Mouse (Mus musculus) gastrocnemius, postnatal 4 days (tissue): ENCODE measurements around the gene Sec22b. TPM values are rescaled to one million over a fixed set of nuclear protein-coding genes. Genes with fewer than 3 reads are reported as not detected.

Source experiments
- DNase-seq, 2 experiments: peaks; one replicate each; pipeline ENCODE4 v3.0.0; 2021 to 2022; ENCODE audit warnings: low spot score in 2 of 2, mixed read lengths in 2 of 2
- total RNA-seq, 2 experiments: library from RNA; stranded (reverse); gene quantifications; 2 replicates each; pipeline ENCODE4 v1.2.3; 2021

Gene Sec22b
- total RNA-seq, 2 experiments from 2014 or later: 54.6 to 65.0 TPM

GRCm38 (mm10) chr3:97972707-97973106 is 71.7 kb downstream of the Sec22b start:
- DNase-seq: no peak

Other genes with a start within 250 kb of the Sec22b start
- gene Prkab2, start 243.0 kb upstream of the Sec22b start, total RNA-seq: 10 to 100 TPM; 32.1 to 32.2 TPM
- gene Gm17651, start 226.5 kb upstream of the Sec22b start, total RNA-seq: not detected
- gene Pde4dip, start 12.5 kb upstream of the Sec22b start, total RNA-seq: 1,000 to 10,000 TPM; 1,016 to 1,021 TPM
- gene Notch2, start 112.3 kb downstream of the Sec22b start, total RNA-seq: 10 to 100 TPM; 63.4 to 63.7 TPM